26 mouse cellular contexts compared by ENCODE assay signal in the genomic region with DNA sequence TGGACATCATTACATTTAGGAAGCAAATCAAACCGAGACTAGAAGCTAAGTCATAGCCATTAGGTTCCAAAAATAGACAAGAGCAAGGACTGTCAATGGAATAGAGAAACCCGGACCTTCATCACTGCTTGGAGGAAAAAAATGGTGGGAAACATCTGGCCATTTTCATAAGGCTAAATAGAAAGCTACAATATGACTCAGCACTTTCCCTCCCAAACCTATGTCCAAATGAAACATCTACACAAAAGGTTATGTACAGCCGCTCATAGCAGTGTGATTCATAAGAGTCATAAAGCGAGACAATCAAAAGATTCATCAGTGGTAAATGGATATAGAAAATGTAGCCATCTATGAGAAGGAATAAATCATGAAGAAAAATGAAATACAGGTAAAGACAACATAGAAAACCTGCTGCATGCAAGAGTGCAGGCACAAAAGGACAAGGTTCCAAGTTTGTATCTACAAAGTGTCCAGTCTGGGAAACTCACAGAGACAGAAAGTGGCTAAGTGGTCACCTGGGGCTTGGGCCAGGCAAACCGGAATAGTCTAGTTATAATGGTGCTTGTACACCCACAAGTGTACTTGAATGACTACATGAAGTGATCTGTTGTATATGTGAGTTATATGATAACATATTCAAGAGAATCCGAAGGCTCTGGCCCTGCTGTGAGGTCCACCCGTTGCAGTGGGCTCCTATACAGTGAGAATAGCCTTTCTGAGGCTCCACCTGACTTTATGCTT. TPM values are rescaled to one million over a fixed set of nuclear protein-coding genes. Genes with fewer than 3 reads are reported as not detected.
DNase-seq lines count a peak whose midpoint lies in the region; ATAC-seq and TF ChIP-seq lines count a peak whose summit lies in the region.
"Had no signal": no experiment of that assay in that cellular context is flagged by ENCODE, and none has a peak within 500 bp of the region (broad histone marks: within the 10 kb centered on the region; RNA-seq: fewer than 3 reads in every experiment).

No protein-coding gene starts in this region.

- TF ChIP-seq EP300 in lung, postnatal 0 days (IDR thresholded peaks at IDR 0.05) = no peak

- 71% methylated on average over 7 of the region's 7 CpGs for WGBS in lung, postnatal 0 days

- H3K4me3 ChIP-seq in lung, postnatal 0 days (ENCODE audit: low read depth, low read length) = no peak overlapping the region
- H3K4me3 ChIP-seq: embryonic facial prominence, embryonic 13.5 days; embryonic facial prominence, embryonic 15.5 days; erythroblast, embryonic 14.5 days; forebrain, embryonic 10.5 days; forebrain, embryonic 12.5 days had no signal

- H3K4me1 ChIP-seq in lung, postnatal 0 days (ENCODE audit: insufficient read depth, low read depth, low read length) = no peaks in the 10 kb centered on the region
- H3K4me1 ChIP-seq: embryonic facial prominence, embryonic 13.5 days; embryonic facial prominence, embryonic 15.5 days; forebrain, embryonic 10.5 days; forebrain, embryonic 12.5 days had no signal

- TF ChIP-seq CTCF in lung, postnatal 0 days (IDR thresholded peaks at IDR 0.05) = no peak

- no peak overlapping the region for H3K9ac ChIP-seq in lung, postnatal 0 days (replicated peaks; ENCODE audit: low read depth)
- H3K9ac ChIP-seq: embryonic facial prominence, embryonic 13.5 days; embryonic facial prominence, embryonic 15.5 days; forebrain, embryonic 12.5 days had no signal

- H3K9me3 ChIP-seq in lung, postnatal 0 days (ENCODE audit: low read length) = no peaks in the 10 kb centered on the region
- H3K9me3 ChIP-seq: embryonic facial prominence, embryonic 13.5 days; embryonic facial prominence, embryonic 15.5 days; forebrain, embryonic 10.5 days; forebrain, embryonic 12.5 days; G1E had no signal

- H3K4me2 ChIP-seq in lung, postnatal 0 days (replicated peaks; ENCODE audit: low read depth, low read length) = no peak overlapping the region
- H3K4me2 ChIP-seq: embryonic facial prominence, embryonic 13.5 days; embryonic facial prominence, embryonic 15.5 days; forebrain, embryonic 12.5 days had no signal

- no peaks in the 10 kb centered on the region for H3K27me3 ChIP-seq in lung, postnatal 0 days (replicated peaks; ENCODE audit: insufficient read depth, low read length)
- H3K27me3 ChIP-seq: embryonic facial prominence, embryonic 13.5 days; embryonic facial prominence, embryonic 15.5 days; forebrain, embryonic 12.5 days had no signal

- H3K36me3 ChIP-seq in lung, postnatal 0 days (ENCODE audit: insufficient read depth, low read length) = no peaks in the 10 kb centered on the region
- H3K36me3 ChIP-seq: embryonic facial prominence, embryonic 15.5 days; forebrain, embryonic 10.5 days; forebrain, embryonic 12.5 days had no signal

- H3K27ac ChIP-seq in lung, postnatal 0 days (ENCODE audit: low read length) = no peak overlapping the region
- H3K27ac ChIP-seq: embryonic facial prominence, embryonic 13.5 days; embryonic facial prominence, embryonic 15.5 days; forebrain, embryonic 10.5 days; forebrain, embryonic 12.5 days had no signal

- ATAC-seq in lung, postnatal 0 days = peak; percentile 62
- ATAC-seq: forebrain, embryonic 14.5 days; forebrain, embryonic 16.5 days had no signal

- peak; percentile 31 to 39 for DNase-seq in lung, adult 18-20 months
- DNase-seq in lung, postnatal 14 days = no peak
- peak; percentile 46 for DNase-seq in lung, postnatal 0 days (ENCODE audit: low spot score)
- DNase-seq in lung, postnatal 4 days = no peak
- DNase-seq in NIH3T3 (ENCODE audit: low read depth) = peak; percentile 56
- DNase-seq in lung, postnatal 36 days = peak; percentile 55
- no peak for DNase-seq in thymus, postnatal 0 days (ENCODE audit: low spot score)
- no peak for DNase-seq in heart, adult 11 months
- DNase-seq: adrenal gland, adult 2 months; adrenal gland, postnatal 10 days; adrenal gland, postnatal 25 days; cerebellum, adult 11 months; cerebellum, adult 18-20 months; cerebellum, adult 8-10 months; cerebellum, adult 9-11 months; cerebellum, postnatal 14 days; cerebellum, postnatal 36 days; embryo, embryonic 11 days had no signal

RNA-seq across cellular contexts. Expression of a gene that starts 17.3 kb away (rescaled TPM):
- polyA plus RNA-seq in lung, postnatal 0 days (2015; fragmentation: Nextera tagmentation; extraction: Ambion mirVana) = 6.4 and 6.9 TPM in 2 replicates
- polyA plus RNA-seq in thymus, postnatal 0 days (2015; fragmentation: Nextera tagmentation; extraction: Ambion mirVana) = 11.5 and 12.3 TPM in 2 replicates
- polyA plus RNA-seq: erythroblast, embryonic 14.5 days had no signal

RNA-seq across cellular contexts. Expression of a gene that starts 17.4 kb away (rescaled TPM):
- polyA plus RNA-seq in lung, postnatal 0 days (2015; fragmentation: Nextera tagmentation; extraction: Ambion mirVana) = 189 and 193 TPM in 2 replicates
- polyA plus RNA-seq in thymus, postnatal 0 days (2015; fragmentation: Nextera tagmentation; extraction: Ambion mirVana) = 198 and 215 TPM in 2 replicates

RNA-seq across cellular contexts. Expression of a gene that starts 35.0 kb away (rescaled TPM):
- 61.2 and 69.2 TPM in 2 replicates for polyA plus RNA-seq in lung, postnatal 0 days (2015; fragmentation: Nextera tagmentation; extraction: Ambion mirVana)
- polyA plus RNA-seq in thymus, postnatal 0 days (2015; fragmentation: Nextera tagmentation; extraction: Ambion mirVana) = 91.2 and 93.3 TPM in 2 replicates

RNA-seq across cellular contexts. Expression of a gene that starts 35.4 kb away (rescaled TPM):
- polyA plus RNA-seq in lung, postnatal 0 days (2015; fragmentation: Nextera tagmentation; extraction: Ambion mirVana) = 41.0 and 42.1 TPM in 2 replicates
- 91.0 and 92.1 TPM in 2 replicates for polyA plus RNA-seq in thymus, postnatal 0 days (2015; fragmentation: Nextera tagmentation; extraction: Ambion mirVana)

RNA-seq across cellular contexts. Expression of a gene that starts 52.6 kb away (rescaled TPM):
- 12.2 and 12.7 TPM in 2 replicates for polyA plus RNA-seq in lung, postnatal 0 days (2015; fragmentation: Nextera tagmentation; extraction: Ambion mirVana)
- polyA plus RNA-seq in thymus, postnatal 0 days (2015; fragmentation: Nextera tagmentation; extraction: Ambion mirVana) = 23.8 and 34.3 TPM in 2 replicates

Comparison
In these comparisons a context has a peak if more than half of its experiments do, and no peak if none do; other contexts are left out.
1. DNase-seq: peak in lung, adult 18-20 months (2 of 2), lung, postnatal 0 days (single experiment), NIH3T3 (single experiment) and lung, postnatal 36 days (single experiment); none in lung, postnatal 14 days (single experiment), lung, postnatal 4 days (0 of 2), thymus, postnatal 0 days (single experiment) and heart, adult 11 months (single experiment).